Mouse (Mus musculus) olfactory bulb, adult 2 months (tissue): ENCODE measurements around the gene Dusp18. TPM values are rescaled to one million over a fixed set of nuclear protein-coding genes. Genes with fewer than 3 reads are reported as not detected.

ENCODE experiments used
- H3K27ac ChIP-seq: fragments of 200-500 bp; 2 replicates; pipeline ENCODE4 v1.5.1; 2012; ENCODE audit warnings: low read depth, low read length; ENCODE audit not compliant: insufficient read depth
- H3K4me1 ChIP-seq: fragments of 200-500 bp; 2 replicates; pipeline ENCODE4 v1.6.1; 2012; ENCODE audit warnings: low read length; ENCODE audit not compliant: control insufficient read depth, insufficient read depth
- H3K4me3 ChIP-seq: fragments of 200-500 bp; 2 replicates; pipeline ENCODE4 v1.5.1; 2012; ENCODE audit warnings: mild to moderate bottlenecking, low read depth, low read length, moderate library complexity; ENCODE audit not compliant: insufficient read depth
- CTCF ChIP-seq: fragments of 200-500 bp; IDR thresholded peaks from 2 replicates; pipeline ENCODE4 v1.5.1; 2012; ENCODE audit warnings: low read depth, mild to moderate bottlenecking, low read length, moderate library complexity; ENCODE audit not compliant: insufficient read depth
- POLR2A ChIP-seq: fragments of 200-500 bp; IDR thresholded peaks from 2 replicates; pipeline ENCODE4 v1.6.1; 2012; ENCODE audit warnings: mild to moderate bottlenecking, low read depth, low read length, moderate library complexity; ENCODE audit not compliant: insufficient read depth
- WGBS: fragments of 180-500 bp; shearing (Covaris S2); methylation state at CpG from one replicate; pipeline ENCODE4 v1.1.7; 2018; 5-methylcytosine and 5-hydroxymethylcytosine counted together
- polyA plus RNA-seq: library from polyadenylated mRNA; stranded (reverse); fragments of >200 nt; gene quantifications from 2 replicates; pipeline ENCODE4 v1.2.4, GENCODE M21; 2012; ENCODE audit warnings: low replicate concordance; ENCODE audit not compliant: missing spikeins, insufficient read depth, insufficient read length

Dusp18 gene
- not detected in 2 replicates for polyA plus RNA-seq

- Histone ChIP-seq H3K4me1 (peaks cover 25% of the 10 kb centered on the region), H3K27ac (peak within 1 kb of the TSS; percentile 53), H3K4me3 (peak within 1 kb of the TSS; percentile 54)
- 6% methylated on average over 46 of the region's 46 CpGs for WGBS
- TF ChIP-seq CTCF (no peak), POLR2A (no peak)
These were observed at the start of gene Dusp18, which contains the start of gene 4921536K21Rik for GRCm38 (mm10) chr11:3894406-3895281. TSS of gene Dusp18 (plus strand) at chr11:3895240. TSS of gene 4921536K21Rik (minus strand) at chr11:3895098.

- Histone ChIP-seq H3K27ac (no peak overlapping the region), H3K4me1 (peaks cover 46% of the 10 kb centered on the region), H3K4me3 (no peak overlapping the region)
- no peak for TF ChIP-seq POLR2A
- no peak for TF ChIP-seq CTCF
- 55% methylated on average over 2 of the region's 2 CpGs for WGBS
These were observed 48.7 kb upstream of the Dusp18 start for GRCm38 (mm10) chr11:3846351-3846750.

GRCm38 (mm10) chr11:3849469-3850314 is 45.3 kb upstream of the Dusp18 start:
- peaks cover 50% of the 10 kb centered on the region for H3K4me1 ChIP-seq
- WGBS, result 67% methylated on average over 15 of the region's 15 CpGs
- TF ChIP-seq CTCF, result no peak
- no peak for TF ChIP-seq POLR2A
- no peak overlapping the region for H3K4me3 ChIP-seq
- peak overlapping the region; percentile 47 for H3K27ac ChIP-seq

GRCm38 (mm10) chr11:3850315-3850614 is 44.8 kb upstream of the Dusp18 start:
- Histone ChIP-seq H3K4me3 (no peak overlapping the region), H3K27ac (peak overlapping the region; percentile 47), H3K4me1 (peaks cover 50% of the 10 kb centered on the region)
- TF ChIP-seq CTCF (no peak), POLR2A (no peak)
- WGBS, result 20% methylated on average over 2 of the region's 2 CpGs

- WGBS, result 79% methylated on average over 5 of the region's 5 CpGs
- peak overlapping the region; percentile 13; the same call in 1 of the 2 replicates for H3K27ac ChIP-seq
- TF ChIP-seq CTCF (no peak), POLR2A (no peak)
- peaks cover 52% of the 10 kb centered on the region for H3K4me1 ChIP-seq
- no peak overlapping the region for H3K4me3 ChIP-seq
These were observed 44.2 kb upstream of the Dusp18 start for GRCm38 (mm10) chr11:3850746-3851277.

- Histone ChIP-seq H3K4me3 (no peak overlapping the region), H3K27ac (peak overlapping the region; percentile 49), H3K4me1 (peaks cover 49% of the 10 kb centered on the region)
- 52% methylated on average over 4 of the region's 4 CpGs for WGBS
- no peak for TF ChIP-seq CTCF
- no peak for TF ChIP-seq POLR2A
These were observed 43.2 kb upstream of the Dusp18 start for GRCm38 (mm10) chr11:3851872-3852271.

GRCm38 (mm10) chr11:3853031-3853430 is 42.0 kb upstream of the Dusp18 start:
- H3K27ac ChIP-seq, result no peak overlapping the region
- 93% methylated on average over 10 of the region's 10 CpGs for WGBS
- H3K4me3 ChIP-seq, result no peak overlapping the region
- H3K4me1 ChIP-seq, result peaks cover 43% of the 10 kb centered on the region
- no peak for TF ChIP-seq CTCF
- TF ChIP-seq POLR2A, result no peak

- Histone ChIP-seq H3K4me1 (peaks cover 39% of the 10 kb centered on the region), H3K4me3 (no peak overlapping the region), H3K27ac (no peak overlapping the region)
- WGBS, result 43% methylated on average over 5 of the region's 5 CpGs
- TF ChIP-seq CTCF (no peak), POLR2A (no peak)
These were observed 41.5 kb upstream of the Dusp18 start for GRCm38 (mm10) chr11:3853481-3854034.

GRCm38 (mm10) chr11:3854156-3854555 is 40.9 kb upstream of the Dusp18 start:
- WGBS, result 92% methylated on average over 3 of the region's 3 CpGs
- no peak for TF ChIP-seq POLR2A
- no peak for TF ChIP-seq CTCF
- H3K27ac ChIP-seq, result no peak overlapping the region
- H3K4me1 ChIP-seq, result peaks cover 36% of the 10 kb centered on the region
- H3K4me3 ChIP-seq, result no peak overlapping the region
